Mouse (Mus musculus) ES-E14 (cell line): ENCODE data around the gene Cnih4. TPM values are rescaled to one million over a fixed set of nuclear protein-coding genes. Genes with fewer than 3 reads are reported as not detected.
A peak's percentile ranks its signal among the peaks of the same experiment; 100 is the strongest.

Experiments used
- DNase-seq: peaks from one replicate; pipeline ENCODE4 v3.0.0-alpha.2; 2013; ENCODE audit warnings: low read depth, low spot score
- H3K27ac ChIP-seq: 2 replicates; pipeline ENCODE4 v1.5.1; 2012; ENCODE audit warnings: low read depth, mild to moderate bottlenecking, low read length, moderate library complexity, mixed read lengths; ENCODE audit not compliant: poor library complexity, insufficient read depth, severe bottlenecking
- H3K36me3 ChIP-seq: 2 replicates; pipeline ENCODE4 v1.6.1; 2012; ENCODE audit warnings: mild to moderate bottlenecking, low read length, moderate library complexity, mixed read lengths; ENCODE audit not compliant: control insufficient read depth, poor library complexity, insufficient read depth, severe bottlenecking
- H3K4me1 ChIP-seq, 2 experiments: fragments of 150-350 bp in 1 of 2; sonication (generic) in 1 of 2; 2 replicates each; pipeline ENCODE4 v1.6.1; 2012; ENCODE audit warnings: low read length in 2 of 2, mild to moderate bottlenecking in 1 of 2, mixed read lengths in 1 of 2; ENCODE audit not compliant: control insufficient read depth in 2 of 2, insufficient read depth in 2 of 2, poor library complexity in 1 of 2
- H3K4me3 ChIP-seq, 2 experiments: fragments of 150-350 bp in 1 of 2; sonication (generic) in 1 of 2; 2 replicates each; pipeline ENCODE4 v1.5.1; 2012; ENCODE audit warnings: low read length in 2 of 2, low read depth in 1 of 2, mild to moderate bottlenecking in 1 of 2, mixed read lengths in 1 of 2; ENCODE audit not compliant: insufficient read depth in 1 of 2, poor library complexity in 1 of 2, severe bottlenecking in 1 of 2
- H3K9ac ChIP-seq: 2 replicates; pipeline ENCODE4 v1.6.1; 2012; ENCODE audit warnings: low read depth, mild to moderate bottlenecking, low read length, mixed read lengths; ENCODE audit not compliant: poor library complexity, insufficient read depth, severe bottlenecking
- H3K9me3 ChIP-seq: fragments of 150-350 bp; sonication (generic); 2 replicates; pipeline ENCODE4 v1.6.1; 2012; ENCODE audit warnings: low read depth, mild to moderate bottlenecking, low read length; ENCODE audit not compliant: control insufficient read depth, insufficient read depth
- CHD2 ChIP-seq: IDR thresholded peaks from 2 replicates; pipeline ENCODE4 v1.6.1; 2014; ENCODE audit warnings: mild to moderate bottlenecking, low read depth, low read length, inconsistent platforms
- HCFC1 ChIP-seq: IDR thresholded peaks from 2 replicates; pipeline ENCODE4 v1.6.1; 2012; ENCODE audit warnings: low read length, inconsistent platforms, borderline replicate concordance; ENCODE audit not compliant: insufficient read depth
- MAFK ChIP-seq: IDR thresholded peaks from 2 replicates; pipeline ENCODE4 v1.6.1; 2014; ENCODE audit warnings: mild to moderate bottlenecking, low read depth, low read length, inconsistent platforms; ENCODE audit not compliant: insufficient read depth
- ZC3H11A ChIP-seq: IDR thresholded peaks from 2 replicates; pipeline ENCODE4 v1.6.1; 2012; ENCODE audit warnings: low read depth, mild to moderate bottlenecking, inconsistent platforms, low read length, borderline replicate concordance
- ZNF384 ChIP-seq: IDR thresholded peaks from 2 replicates; pipeline ENCODE4 v1.6.1; 2012; ENCODE audit warnings: low read depth, low read length, inconsistent platforms
- in situ Hi-C, 2 experiments: fragments of 600-800 bp; cut with MboI; formaldehyde crosslinking; loops; one replicate each; pipeline ENCODE4 v1.15.1; 2025; ENCODE audit warnings: low sequenced_read_pairs in 2 of 2, inconsistent platforms in 1 of 2; ENCODE audit not compliant: unreplicated experiment in 2 of 2
- total RNA-seq: library from RNA; depleted of rRNA; stranded (reverse); fragments of 300-350 nt; gene quantifications from 2 replicates; pipeline ENCODE4 v1.2.3, GENCODE M21; 2012

Cnih4 gene
- total RNA-seq, 1 experiment, result 101 TPM

- Histone ChIP-seq H3K9me3 (no peaks in the 10 kb centered on the region), H3K36me3 (peaks cover 36% of the 10 kb centered on the region), H3K4me3 (no peak overlapping the region), H3K4me1 (no peaks in the 10 kb centered on the region), H3K27ac (no peak overlapping the region), H3K9ac (no peak overlapping the region)
- in situ Hi-C loops, result loop anchor here in 1 of 2 experiments (25.0 kb wide), 1 partner anchor 539 kb away; no protein-coding TSS in a partner anchor
- no peak for DNase-seq
- TF ChIP-seq ZNF384 (no peak), HCFC1 (no peak), ZC3H11A (no peak), CHD2 (no peak), MAFK (no peak)
Observed at GRCm38 (mm10) chr1:181126766-181127165, 17.7 kb upstream of the Cnih4 start.

DNA sequence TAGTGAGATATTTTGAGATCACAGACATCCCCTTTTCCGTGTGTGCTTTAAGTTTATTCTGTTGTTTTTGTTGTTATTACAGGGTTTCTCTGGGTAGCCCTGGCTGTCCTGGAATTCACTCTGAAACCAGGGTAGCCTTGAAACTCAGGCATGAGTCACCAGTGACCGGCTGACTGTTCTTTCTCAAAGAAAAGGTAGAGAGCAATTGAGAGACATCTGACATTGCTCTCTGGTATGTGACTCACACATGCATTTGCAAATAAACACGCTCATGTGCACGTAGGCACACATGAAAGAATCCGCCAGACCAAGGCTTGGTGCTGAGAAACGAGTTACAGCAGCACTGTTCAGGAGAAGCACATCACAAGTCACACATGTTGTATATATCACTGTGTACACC is 12.6 kb upstream of the Cnih4 start:
- TF ChIP-seq ZC3H11A, result no peak
- no peak for TF ChIP-seq CHD2
- TF ChIP-seq MAFK, result no peak
- TF ChIP-seq ZNF384, result no peak
- no peak for TF ChIP-seq HCFC1
- H3K4me3 ChIP-seq, result no peak overlapping the region
- H3K27ac ChIP-seq, result no peak overlapping the region
- no peaks in the 10 kb centered on the region for H3K4me1 ChIP-seq
- DNase-seq, result no peak
- H3K9me3 ChIP-seq, result no peaks in the 10 kb centered on the region
- H3K36me3 ChIP-seq, result peaks cover 41% of the 10 kb centered on the region
- no peak overlapping the region for H3K9ac ChIP-seq
- in situ Hi-C loops, result loop anchor here in 1 of 2 experiments (25.0 kb wide), 1 partner anchor 545 kb away; no protein-coding TSS in a partner anchor

- no peak for DNase-seq
- in situ Hi-C loops, result loop anchor here in 1 of 2 experiments (5.0 to 25.0 kb wide), 2 partner anchors 36 to 551 kb away; no protein-coding TSS in a partner anchor
- Histone ChIP-seq H3K27ac (no peak overlapping the region), H3K4me3 (no peak overlapping the region), H3K4me1 (peaks cover 2 to 3% of the 10 kb centered on the region in 2 experiments; a peak in 1 of 4 replicates), H3K36me3 (peaks cover 21% of the 10 kb centered on the region), H3K9me3 (no peaks in the 10 kb centered on the region), H3K9ac (no peak overlapping the region)
- TF ChIP-seq ZC3H11A, result no peak
- TF ChIP-seq ZNF384, result no peak
- no peak for TF ChIP-seq HCFC1
- TF ChIP-seq CHD2, result no peak
- no peak for TF ChIP-seq MAFK
Observed at GRCm38 (mm10) chr1:181138730-181139129, 5.8 kb upstream of the Cnih4 start.

GRCm38 (mm10) chr1:181143609-181143949 is 914 bp upstream of the Cnih4 start:
- Histone ChIP-seq H3K9me3 (no peaks in the 10 kb centered on the region), H3K9ac (peak overlapping the region; percentile 94), H3K36me3 (peaks cover 7% of the 10 kb centered on the region), H3K27ac (peak overlapping the region; percentile 79; the same call in 1 of the 2 replicates), H3K4me3 (peak overlapping the region; percentile 83 to 95), H3K4me1 (peaks cover 2 to 7% of the 10 kb centered on the region in 2 experiments; a peak in 1 of 4 replicates)
- in situ Hi-C loops, result loop anchor here in 1 of 2 experiments (25.0 kb wide), 1 partner anchor 556 kb away; no protein-coding TSS in a partner anchor
- no peak for DNase-seq
- TF ChIP-seq CHD2 (no peak), ZNF384 (no peak), HCFC1 (no peak), MAFK (no peak)

DNA sequence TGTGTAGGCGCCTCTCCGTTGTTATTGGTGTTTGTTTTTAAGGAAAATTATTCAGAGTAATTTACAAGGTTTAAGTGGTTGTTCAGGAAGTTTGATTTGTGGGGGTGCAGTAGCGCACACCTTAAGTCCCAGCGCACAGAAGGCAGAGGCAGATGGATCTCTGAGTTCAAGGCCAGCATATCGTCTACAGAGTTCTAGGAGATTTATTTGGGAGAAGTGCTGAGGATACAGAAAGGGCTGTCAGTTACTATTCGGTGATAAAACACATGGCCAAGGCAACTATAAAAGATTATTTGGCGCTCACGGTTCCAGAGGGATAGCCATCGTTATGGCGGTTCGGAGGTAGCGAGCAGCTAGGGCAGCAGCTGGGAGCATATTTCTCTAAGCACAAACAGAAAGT is 473 bp downstream of the Cnih4 start:
- in situ Hi-C loops, result loop anchor here in 1 of 2 experiments (25.0 kb wide), 1 partner anchor 558 kb away; no protein-coding TSS in a partner anchor
- DNase-seq, result no peak
- peaks cover 2 to 7% of the 10 kb centered on the region in 2 experiments; a peak in 1 of 4 replicates for H3K4me1 ChIP-seq
- peak overlapping the region; percentile 83 to 95 for H3K4me3 ChIP-seq
- H3K9me3 ChIP-seq, result no peaks in the 10 kb centered on the region
- TF ChIP-seq HCFC1, result no peak
- TF ChIP-seq CHD2, result no peak
- no peak for TF ChIP-seq MAFK
- H3K9ac ChIP-seq, result peak overlapping the region; percentile 90
- H3K27ac ChIP-seq, result no peak overlapping the region; the same call in 1 of the 2 replicates
- H3K36me3 ChIP-seq, result peaks cover 4% of the 10 kb centered on the region
